Mouse (Mus musculus) neural tube, embryonic 12.5 days (tissue): ENCODE measurements around the gene Fam131c. TPM values are rescaled to one million over a fixed set of nuclear protein-coding genes. Genes with fewer than 3 reads are reported as not detected.

ENCODE experiments used
- ATAC-seq: fragments of 200-750 bp; cut with Nextera tagmentation; 2 replicates; pipeline ENCODE4 v1.8.0; 2017; ENCODE audit warnings: low read depth, mild to moderate bottlenecking, moderate TSS enrichment, moderate library complexity; ENCODE audit not compliant: low FRiP score
- H3K27ac ChIP-seq: fragments of 300-500 bp; sonication (generic); 2 replicates; pipeline ENCODE4 v1.5.1; 2016
- H3K27me3 ChIP-seq: fragments of 300-500 bp; sonication (generic); replicated peaks from 2 replicates; pipeline ENCODE4 v1.6.1; 2016; ENCODE audit warnings: mild to moderate bottlenecking
- H3K36me3 ChIP-seq: fragments of 300-500 bp; sonication (generic); 2 replicates; pipeline ENCODE4 v1.6.1; 2016; ENCODE audit warnings: mild to moderate bottlenecking
- H3K4me1 ChIP-seq: fragments of 300-500 bp; sonication (generic); 2 replicates; pipeline ENCODE4 v1.6.1; 2016
- H3K4me2 ChIP-seq: fragments of 300-500 bp; sonication (generic); replicated peaks from 2 replicates; pipeline ENCODE4 v1.6.1; 2016; ENCODE audit warnings: mild to moderate bottlenecking
- H3K4me3 ChIP-seq: fragments of 300-500 bp; sonication (generic); 2 replicates; pipeline ENCODE4 v1.5.1; 2016
- H3K9ac ChIP-seq: fragments of 300-500 bp; sonication (generic); 2 replicates; pipeline ENCODE4 v1.6.1; 2016; ENCODE audit warnings: mild to moderate bottlenecking
- H3K9me3 ChIP-seq: fragments of 300-500 bp; sonication (generic); 2 replicates; pipeline ENCODE4 v1.6.1; 2016; ENCODE audit warnings: mild to moderate bottlenecking
- WGBS: fragments of 180-500 bp; shearing (Covaris S2); methylation state at CpG from one replicate; pipeline ENCODE4 v1.1.7; 2016; 5-methylcytosine and 5-hydroxymethylcytosine counted together
- polyA plus RNA-seq: library from polyadenylated mRNA; unstranded; fragments of >200 nt; fragmentation: Nextera tagmentation; extraction: Ambion mirVana; gene quantifications from 2 replicates; pipeline ENCODE4 v1.2.1, GENCODE M21; 2016

The Fam131c gene
- polyA plus RNA-seq, 1 experiment from 2014 or later: 2.5 TPM

- Histone ChIP-seq H3K4me1 (peaks cover 9% of the 10 kb centered on the region; the same call in 1 of the 2 replicates), H3K4me2 (no peak overlapping the region), H3K4me3 (no peak overlapping the region), H3K27me3 (peaks cover 11% of the 10 kb centered on the region), H3K27ac (no peak overlapping the region), H3K9me3 (no peaks in the 10 kb centered on the region), H3K9ac (no peak overlapping the region), H3K36me3 (no peaks in the 10 kb centered on the region)
- ATAC-seq: no peak
- 33% methylated on average over 7 of the region's 7 CpGs for WGBS
These were observed 7.2 kb upstream of the Fam131c start for GRCm38 (mm10) chr4:141360846-141361245.

GRCm38 (mm10) chr4:141362937-141363548, 5.0 kb upstream of the Fam131c start:
- 30% methylated on average over 11 of the region's 11 CpGs for WGBS
- no peaks in the 10 kb centered on the region for H3K36me3 ChIP-seq
- peaks cover 13% of the 10 kb centered on the region; the same call in 1 of the 2 replicates for H3K4me1 ChIP-seq
- ATAC-seq: no peak
- H3K27ac ChIP-seq: no peak overlapping the region
- H3K9me3 ChIP-seq: no peaks in the 10 kb centered on the region
- peaks cover 32% of the 10 kb centered on the region for H3K27me3 ChIP-seq
- H3K4me2 ChIP-seq: no peak overlapping the region
- no peak overlapping the region for H3K4me3 ChIP-seq
- H3K9ac ChIP-seq: no peak overlapping the region

GRCm38 (mm10) chr4:141365126-141365525, 2.9 kb upstream of the Fam131c start:
- no peak overlapping the region for H3K4me2 ChIP-seq
- no peaks in the 10 kb centered on the region for H3K36me3 ChIP-seq
- 57% methylated on average over 8 of the region's 8 CpGs for WGBS
- no peak for ATAC-seq
- H3K27me3 ChIP-seq: peaks cover 52% of the 10 kb centered on the region
- no peak overlapping the region for H3K9ac ChIP-seq
- no peaks in the 10 kb centered on the region for H3K9me3 ChIP-seq
- H3K4me3 ChIP-seq: no peak overlapping the region
- H3K4me1 ChIP-seq: peaks cover 19% of the 10 kb centered on the region
- H3K27ac ChIP-seq: no peak overlapping the region

GRCm38 (mm10) chr4:141365876-141366275, 2.1 kb upstream of the Fam131c start:
- H3K4me2 ChIP-seq: no peak overlapping the region
- no peaks in the 10 kb centered on the region for H3K36me3 ChIP-seq
- ATAC-seq: no peak
- no peak overlapping the region for H3K9ac ChIP-seq
- WGBS: 58% methylated on average over 7 of the region's 7 CpGs
- H3K9me3 ChIP-seq: no peaks in the 10 kb centered on the region
- no peak overlapping the region for H3K27ac ChIP-seq
- peaks cover 19% of the 10 kb centered on the region for H3K4me1 ChIP-seq
- peaks cover 53% of the 10 kb centered on the region for H3K27me3 ChIP-seq
- H3K4me3 ChIP-seq: no peak overlapping the region

GRCm38 (mm10) chr4:141372426-141372825, 4.4 kb downstream of the Fam131c start:
- H3K9me3 ChIP-seq: no peaks in the 10 kb centered on the region
- no peak overlapping the region for H3K4me3 ChIP-seq
- peaks cover 12% of the 10 kb centered on the region for H3K4me1 ChIP-seq
- 91% methylated on average over 5 of the region's 5 CpGs for WGBS
- no peak for ATAC-seq
- H3K9ac ChIP-seq: no peak overlapping the region
- no peak overlapping the region for H3K27ac ChIP-seq
- H3K36me3 ChIP-seq: no peaks in the 10 kb centered on the region
- peaks cover 27% of the 10 kb centered on the region for H3K27me3 ChIP-seq
- H3K4me2 ChIP-seq: no peak overlapping the region

GRCm38 (mm10) chr4:141379674-141380073, 11.7 kb downstream of the Fam131c start:
- Histone ChIP-seq H3K36me3 (no peaks in the 10 kb centered on the region), H3K4me1 (peaks cover 21% of the 10 kb centered on the region), H3K4me3 (no peak overlapping the region), H3K4me2 (no peak overlapping the region), H3K27ac (no peak overlapping the region), H3K9me3 (no peaks in the 10 kb centered on the region), H3K27me3 (peaks cover 49% of the 10 kb centered on the region), H3K9ac (no peak overlapping the region)
- WGBS: 56% methylated on average over 8 of the region's 8 CpGs
- ATAC-seq: no peak

- peak; percentile 16; the same call in 1 of the 2 replicates for ATAC-seq
- peak overlapping the region; percentile 56 for H3K9ac ChIP-seq
- H3K9me3 ChIP-seq: no peaks in the 10 kb centered on the region
- peaks cover 24% of the 10 kb centered on the region for H3K4me1 ChIP-seq
- under 1% methylated on average over 25 of the region's 25 CpGs for WGBS
- no peaks in the 10 kb centered on the region for H3K36me3 ChIP-seq
- no peak overlapping the region for H3K27ac ChIP-seq
- H3K4me3 ChIP-seq: peak overlapping the region; percentile 28
- peaks cover 56% of the 10 kb centered on the region for H3K27me3 ChIP-seq
- peak overlapping the region; percentile 62 for H3K4me2 ChIP-seq
These were observed 14.4 kb downstream of the Fam131c start for GRCm38 (mm10) chr4:141382406-141382805.

- Histone ChIP-seq H3K9me3 (no peaks in the 10 kb centered on the region), H3K4me3 (no peak overlapping the region), H3K4me2 (no peak overlapping the region), H3K36me3 (no peaks in the 10 kb centered on the region), H3K27ac (no peak overlapping the region), H3K9ac (no peak overlapping the region), H3K4me1 (peaks cover 21% of the 10 kb centered on the region), H3K27me3 (peaks cover 49% of the 10 kb centered on the region)
- 0 out of 2 replicates have a peak, but pooled peaks have one; percentile 23 for ATAC-seq
- WGBS: under 1% methylated on average over 7 of the region's 7 CpGs
These were observed 17.3 kb downstream of the Fam131c start for GRCm38 (mm10) chr4:141385275-141385674.

GRCm38 (mm10) chr4:141386150-141386549, 18.1 kb downstream of the Fam131c start:
- Histone ChIP-seq H3K9ac (no peak overlapping the region), H3K4me2 (no peak overlapping the region), H3K4me3 (no peak overlapping the region), H3K4me1 (peaks cover 21% of the 10 kb centered on the region), H3K9me3 (no peaks in the 10 kb centered on the region), H3K27me3 (peaks cover 42% of the 10 kb centered on the region), H3K27ac (no peak overlapping the region), H3K36me3 (no peaks in the 10 kb centered on the region)
- no peak for ATAC-seq
- 73% methylated on average over 7 of the region's 7 CpGs for WGBS

- peaks cover 19% of the 10 kb centered on the region for H3K4me1 ChIP-seq
- no peak overlapping the region for H3K4me3 ChIP-seq
- 18% methylated on average over 5 of the region's 5 CpGs for WGBS
- no peaks in the 10 kb centered on the region for H3K9me3 ChIP-seq
- no peak overlapping the region for H3K27ac ChIP-seq
- no peak overlapping the region for H3K4me2 ChIP-seq
- no peak for ATAC-seq
- peaks cover 36% of the 10 kb centered on the region for H3K27me3 ChIP-seq
- no peak overlapping the region for H3K9ac ChIP-seq
- H3K36me3 ChIP-seq: no peaks in the 10 kb centered on the region
These were observed 19.2 kb downstream of the Fam131c start for GRCm38 (mm10) chr4:141387093-141387784.

- Histone ChIP-seq H3K9ac (no peak overlapping the region), H3K4me3 (no peak overlapping the region), H3K27me3 (peaks cover 29% of the 10 kb centered on the region), H3K27ac (no peak overlapping the region), H3K9me3 (no peaks in the 10 kb centered on the region), H3K4me2 (no peak overlapping the region), H3K4me1 (0 out of 2 replicates have a peak, but pooled peaks cover 12% of the 10 kb centered on the region), H3K36me3 (no peaks in the 10 kb centered on the region)
- ATAC-seq: no peak
- WGBS: 71% methylated on average over 5 of the region's 5 CpGs
These were observed 19.9 kb downstream of the Fam131c start for GRCm38 (mm10) chr4:141387933-141388332.

- no peak overlapping the region for H3K9ac ChIP-seq
- no peak for ATAC-seq
- H3K4me1 ChIP-seq: 0 out of 2 replicates have a peak, but pooled peaks cover 4% of the 10 kb centered on the region
- H3K4me2 ChIP-seq: no peak overlapping the region
- H3K4me3 ChIP-seq: no peak overlapping the region
- H3K36me3 ChIP-seq: no peaks in the 10 kb centered on the region
- peaks cover 14% of the 10 kb centered on the region for H3K27me3 ChIP-seq
- H3K27ac ChIP-seq: no peak overlapping the region
- H3K9me3 ChIP-seq: no peaks in the 10 kb centered on the region
- WGBS: 72% methylated on average over 18 of the region's 18 CpGs
These were observed 21.5 kb downstream of the Fam131c start for GRCm38 (mm10) chr4:141389366-141390150.
